Mouse (Mus musculus): ENCODE measurements around the gene Tmem8. TPM values are rescaled to one million over a fixed set of nuclear protein-coding genes. Genes with fewer than 3 reads are reported as not detected.
"Not testable (repeated sequence)": the region's sequence is repeated elsewhere in the genome, so short reads cannot be mapped to it uniquely, and the experiment has no call there.

Gene Tmem8
- total RNA-seq (2022), result 10 to 100 TPM; 13.0 to 16.3 (median 15.4) TPM

GRCm38 (mm10) chr17:26113181-26113948, at the start of gene Tmem8:
Gene Tmem8 (plus strand): TSS chr17:26113299.
- DNase-seq (ENCODE audit: low spot score in 2 of 2), result peak; percentile 61 to 66

DNA sequence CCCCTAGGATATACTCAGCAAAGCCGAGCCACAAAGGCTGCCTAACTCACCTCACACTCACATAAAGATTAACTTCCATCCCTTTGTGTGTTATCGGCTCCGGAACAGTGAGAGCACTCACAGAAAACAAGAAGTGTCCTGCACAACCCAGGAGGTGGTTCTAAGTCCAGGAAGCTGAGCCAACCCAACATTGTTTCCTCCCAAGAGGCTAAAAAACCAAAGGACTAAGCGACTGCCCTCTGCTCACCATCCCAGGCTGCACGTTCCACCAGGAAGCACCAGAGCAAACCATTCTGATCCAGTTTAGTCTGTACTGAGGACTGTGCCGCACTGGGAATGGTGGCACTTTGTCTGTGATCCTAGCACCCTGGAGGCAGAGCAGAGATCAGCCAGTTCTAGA, 48.2 kb upstream of the Tmem8 start:
- no peak for DNase-seq (ENCODE audit: low spot score in 2 of 2)

GRCm38 (mm10) chr17:26066488-26067020, 46.5 kb upstream of the Tmem8 start:
- DNase-seq (ENCODE audit: low spot score in 2 of 2), result no peak

- DNase-seq (ENCODE audit: low spot score in 2 of 2), result no peak
Measured at GRCm38 (mm10) chr17:26068024-26068830, 44.9 kb upstream of the Tmem8 start.

DNA sequence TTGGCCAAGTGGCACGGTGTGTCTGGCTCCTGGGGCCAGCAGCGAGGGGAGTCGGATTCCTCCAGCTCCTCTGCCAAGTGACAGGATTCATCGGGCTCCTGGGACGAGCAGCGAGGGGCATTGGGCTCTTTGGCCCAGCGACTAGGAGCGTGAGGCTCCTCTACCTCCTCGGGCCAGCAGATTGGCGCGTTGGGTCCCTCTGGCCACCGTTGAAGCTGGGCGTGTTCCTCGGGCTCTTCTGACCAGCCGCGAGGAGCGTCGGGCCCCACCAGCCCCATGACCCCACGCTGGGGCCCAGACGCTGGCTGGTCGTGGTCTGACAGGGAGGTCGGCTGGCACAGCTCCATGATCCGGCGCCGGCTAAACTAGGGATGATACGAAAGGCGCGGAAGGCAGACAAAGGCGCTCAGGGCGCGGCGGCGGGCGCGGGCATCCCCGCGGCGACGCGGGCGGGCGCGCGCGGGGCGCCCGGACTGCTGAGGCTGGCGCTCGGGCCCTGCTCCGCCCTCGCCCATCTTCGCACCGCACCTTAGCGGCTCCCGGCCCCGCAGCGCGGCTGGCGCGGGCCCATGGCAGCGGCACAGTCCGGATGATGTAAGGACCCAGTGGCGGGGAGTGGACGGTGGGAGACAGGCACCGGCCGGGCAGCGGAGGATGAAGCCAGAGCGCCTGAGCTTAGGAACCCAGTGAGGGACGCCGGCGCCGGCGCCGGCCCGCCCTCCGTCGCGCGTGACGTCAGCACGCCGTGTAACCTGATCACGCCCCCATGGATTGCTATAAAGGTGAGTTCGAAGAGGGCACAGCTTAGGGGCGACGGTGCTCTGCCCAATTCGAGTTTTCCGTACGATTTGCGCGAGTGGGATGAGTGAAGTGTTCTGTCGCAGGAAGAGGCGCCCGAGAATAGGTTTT, 44.0 kb upstream of the Tmem8 start, which contains the start of gene Rab11fip3:
TSS of gene Rab11fip3 (minus strand) at position 725 of the 909 bp plus-strand sequence.
- peak; percentile 57 to 76 for DNase-seq (ENCODE audit: low spot score in 2 of 2)

DNA sequence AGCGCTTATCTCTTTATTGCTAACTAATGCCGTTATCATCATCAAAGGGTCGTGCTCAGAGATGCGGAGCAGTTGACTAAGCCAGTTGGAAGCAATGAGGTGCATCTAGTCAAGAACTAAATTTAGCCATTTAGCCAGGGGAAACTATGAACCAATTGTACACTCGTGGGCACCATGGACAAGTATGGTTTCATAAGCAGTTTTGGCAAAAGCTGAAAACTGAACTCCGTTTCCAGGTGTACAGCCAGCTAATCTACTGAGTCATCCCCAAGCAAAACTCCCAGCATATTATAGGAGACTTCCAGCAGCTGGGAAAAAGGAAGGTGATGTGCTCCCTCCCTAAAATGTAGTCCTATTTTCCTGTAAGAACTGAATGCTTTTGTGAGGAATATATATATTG, 43.0 kb upstream of the Tmem8 start:
- no peak for DNase-seq (ENCODE audit: low spot score in 2 of 2)

DNA sequence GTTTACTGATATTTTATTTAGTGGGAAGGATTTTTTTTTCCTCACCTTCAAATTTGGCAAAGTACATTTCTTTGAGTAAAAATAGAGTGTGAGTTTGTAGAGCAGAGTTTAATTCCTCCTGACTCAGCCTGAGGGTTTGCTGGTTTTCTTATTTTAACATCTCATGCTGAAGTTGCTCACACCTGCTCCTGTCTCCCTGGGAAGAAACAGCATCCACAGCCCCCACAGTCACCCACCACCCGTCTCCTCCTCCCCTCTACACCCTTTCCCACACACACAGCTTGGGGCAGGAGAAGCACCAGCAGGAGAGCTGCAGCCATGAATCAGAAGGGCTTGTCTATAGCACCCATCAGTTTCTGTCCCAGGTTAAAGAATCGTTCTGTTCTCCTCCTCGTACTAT, 37.9 kb upstream of the Tmem8 start:
- DNase-seq (ENCODE audit: low spot score in 2 of 2), result peak; percentile 32 to 88

DNA sequence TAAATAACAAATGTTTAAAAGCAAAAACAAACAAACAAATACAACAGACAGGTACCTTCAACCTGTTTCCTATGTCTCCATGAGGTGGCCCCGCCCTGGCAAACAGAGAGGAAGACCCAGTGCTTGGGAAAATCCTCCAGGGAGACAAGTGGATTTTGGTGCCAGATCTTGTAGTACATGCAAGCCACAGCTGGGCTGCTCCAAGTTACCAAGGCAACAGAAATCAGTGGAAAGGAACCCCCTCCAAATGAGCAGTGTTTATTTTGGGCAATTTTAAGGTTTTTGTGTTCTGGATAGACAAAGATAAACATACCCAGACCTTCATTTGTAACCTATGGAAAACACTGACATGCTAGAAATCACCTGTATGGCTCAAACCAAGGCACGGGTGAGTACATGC, 34.2 kb upstream of the Tmem8 start:
- no peak for DNase-seq (ENCODE audit: low spot score in 2 of 2)

GRCm38 (mm10) chr17:26080867-26081266, 32.2 kb upstream of the Tmem8 start:
- DNase-seq (ENCODE audit: low spot score in 2 of 2), result no peak

- no peak for DNase-seq (ENCODE audit: low spot score in 2 of 2)
Measured at GRCm38 (mm10) chr17:26087059-26087564, 26.0 kb upstream of the Tmem8 start.

GRCm38 (mm10) chr17:26089905-26090632, 23.0 kb upstream of the Tmem8 start, which contains the start of gene Decr2:
Gene Decr2 (minus strand): TSS chr17:26090337.
- peak; percentile 77 to 84 for DNase-seq (ENCODE audit: low spot score in 2 of 2)

DNA sequence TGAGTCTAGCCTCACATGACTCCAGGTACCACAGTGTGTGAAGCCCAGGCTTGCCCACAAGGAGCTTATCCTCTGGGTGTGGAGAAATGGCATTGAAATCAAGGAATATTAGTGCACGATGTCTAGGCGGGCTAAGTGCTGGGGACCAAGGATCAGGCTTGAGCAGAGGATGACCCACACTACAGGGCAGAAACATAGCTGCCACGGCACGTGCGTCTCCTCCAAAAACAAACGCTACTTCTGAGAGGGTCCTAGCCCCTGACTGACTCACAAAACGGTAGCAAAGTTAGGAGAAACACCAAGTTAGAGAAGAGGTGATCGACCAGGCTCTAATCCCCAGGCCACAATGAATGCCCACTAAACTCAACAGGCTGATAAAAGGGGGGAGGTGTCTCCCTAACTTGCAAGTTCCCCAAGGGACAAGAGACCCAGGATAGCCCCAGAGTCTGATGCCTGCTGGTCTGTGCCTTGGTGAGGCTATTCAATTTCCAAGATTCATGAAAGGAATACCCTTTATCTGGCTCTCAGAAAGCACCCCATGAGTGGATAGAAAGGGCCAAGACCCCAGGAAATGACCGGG, 18.5 kb upstream of the Tmem8 start:
- no peak for DNase-seq (ENCODE audit: low spot score in 2 of 2)

GRCm38 (mm10) chr17:26095121-26095740, 17.9 kb upstream of the Tmem8 start, which contains the start of gene Nme4:
Gene Nme4 (minus strand): TSS chr17:26095602.
- DNase-seq (ENCODE audit: low spot score in 2 of 2), result peak; percentile 43 to 46

DNA sequence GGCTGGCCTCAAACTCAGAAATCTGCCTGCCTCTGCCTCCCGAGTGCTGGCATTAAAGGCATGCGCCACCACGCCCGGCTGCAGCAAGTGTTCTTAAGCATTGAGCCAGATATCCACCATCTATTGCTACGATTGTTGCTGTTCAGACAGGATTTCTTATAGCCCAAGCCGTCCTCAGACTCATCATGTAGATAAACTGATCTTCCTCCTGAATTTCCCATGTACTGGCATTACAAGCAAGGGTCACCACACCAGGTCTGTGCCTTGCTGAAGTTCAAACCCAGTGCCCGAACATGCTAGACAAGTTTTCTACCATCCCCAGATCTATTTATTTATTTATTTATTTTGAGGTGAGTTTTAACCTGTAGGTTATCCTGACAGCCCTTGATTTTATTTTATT, 14.6 kb upstream of the Tmem8 start:
- DNase-seq (ENCODE audit: low spot score in 2 of 2), result no peak

DNA sequence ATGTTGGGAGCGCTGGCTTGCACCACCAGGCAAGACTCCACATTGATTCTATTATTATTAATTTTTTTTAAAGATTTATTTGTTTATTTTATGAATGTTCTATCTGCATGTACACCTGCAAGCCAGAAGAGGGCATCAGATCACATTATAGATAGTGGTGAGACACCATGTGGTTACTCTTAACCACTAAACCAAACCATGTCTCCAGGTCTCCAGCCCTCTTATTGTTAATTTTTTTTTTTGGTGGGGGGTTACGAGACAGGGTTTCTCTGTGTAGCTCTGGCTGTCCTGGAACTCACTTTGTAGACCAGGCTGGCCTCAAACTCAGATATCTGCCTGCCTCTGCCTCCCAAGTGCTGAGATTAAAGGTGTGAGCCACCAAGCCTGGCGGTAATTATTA, 13.8 kb upstream of the Tmem8 start:
- DNase-seq (ENCODE audit: low spot score in 2 of 2), result not testable (repeated sequence)

DNA sequence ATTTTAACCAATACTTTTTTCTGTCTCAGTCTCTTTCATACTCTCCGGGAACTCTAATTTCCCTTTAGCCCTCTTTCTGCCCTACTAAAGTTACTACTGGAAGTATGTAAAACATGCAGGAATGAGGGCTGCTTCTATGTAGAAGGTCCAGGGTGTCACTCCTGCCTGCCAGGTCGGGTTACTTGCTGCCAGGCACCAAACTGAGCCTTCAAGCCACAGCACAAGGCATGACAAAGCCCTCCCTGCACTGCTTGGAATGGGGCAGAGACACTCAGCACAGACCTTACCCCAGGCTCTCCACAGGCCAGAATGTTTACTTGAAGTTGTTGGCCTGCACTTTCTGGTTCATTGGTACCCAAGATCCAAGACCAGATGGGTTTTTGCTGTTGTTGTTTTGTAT, 12.9 kb upstream of the Tmem8 start:
- no peak for DNase-seq (ENCODE audit: low spot score in 2 of 2)

DNA sequence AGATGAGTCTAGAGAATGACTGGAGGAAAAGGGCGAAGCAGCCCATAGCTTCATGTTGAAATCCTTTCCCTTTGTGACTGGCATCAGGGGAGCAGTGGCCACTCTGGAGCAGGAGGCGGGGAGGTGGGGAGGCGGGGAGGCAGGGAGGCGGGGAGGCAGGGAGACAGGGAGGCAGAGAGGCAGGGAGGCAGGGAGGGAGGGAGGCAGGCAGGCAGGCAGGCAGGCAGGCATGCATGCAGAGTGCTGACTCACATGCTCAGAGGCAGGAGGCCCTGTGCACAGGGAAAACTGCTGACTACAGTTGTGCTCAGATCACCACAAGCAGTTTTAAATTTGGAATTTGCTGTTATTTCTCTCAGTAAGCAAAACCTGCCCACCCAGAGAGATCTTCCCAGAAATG, 11.6 kb upstream of the Tmem8 start:
- DNase-seq (ENCODE audit: low spot score in 2 of 2), result no peak

DNA sequence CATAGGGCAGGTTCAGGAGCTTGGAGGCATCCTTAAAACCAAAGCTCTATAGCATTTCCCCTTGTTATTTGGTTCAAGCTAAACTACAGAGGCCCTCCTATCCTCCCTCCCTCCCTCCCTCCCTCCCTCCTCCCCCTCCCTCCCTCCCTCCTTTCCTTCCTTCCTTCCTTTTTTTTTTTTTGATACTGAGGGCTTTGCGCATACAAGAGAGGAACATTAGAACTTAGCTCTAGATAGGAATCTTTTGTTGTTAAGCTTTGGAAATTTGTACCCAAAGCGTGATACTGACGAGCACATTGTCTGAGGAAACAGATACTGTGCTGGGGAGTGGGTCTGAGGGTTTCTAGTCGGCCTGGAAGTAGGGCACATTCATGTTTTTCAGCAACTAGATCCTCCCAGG, 7.5 kb upstream of the Tmem8 start:
- no peak for DNase-seq (ENCODE audit: low spot score in 2 of 2)

DNA sequence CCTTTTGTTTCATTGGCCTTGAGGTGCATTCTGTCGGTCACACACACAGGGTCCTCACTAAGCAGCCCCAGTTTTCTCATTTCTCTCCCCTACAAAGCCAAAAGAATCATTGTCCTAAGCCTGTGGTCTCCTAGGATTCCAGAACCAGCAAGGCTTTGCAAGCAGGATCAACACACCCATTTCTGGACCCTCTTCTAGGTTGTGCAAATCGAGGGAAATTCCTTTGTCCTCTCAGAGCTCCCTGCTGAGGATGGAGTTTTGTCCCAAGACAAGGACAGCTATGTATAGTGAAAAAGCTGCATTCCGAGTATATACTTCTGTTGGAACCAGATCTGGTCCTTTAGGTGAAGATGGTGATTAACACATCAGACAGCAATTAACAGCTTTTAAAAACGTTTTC, 2.9 kb upstream of the Tmem8 start:
- no peak for DNase-seq (ENCODE audit: low spot score in 2 of 2)
